Mouse (Mus musculus) T-helper 1 cell (primary cell): Measurements from ENCODE around the gene Zmym6.

Experiments
- in situ Hi-C: fragments of 300-600 bp; cut with MboI, MseI; formaldehyde crosslinking; loops from one replicate; pipeline ENCODE4 v1.15.1; 2025; ENCODE audit warnings: high pct_unique_total_duplicates

The Zmym6 gene

GRCm38 (mm10) chr4:127123391-127123790 is 46.2 kb downstream of the Zmym6 start, which contains the start of gene Tmem35b:
Gene Tmem35b, plus strand, starts transcription at chr4:127123691.
- in situ Hi-C loops: no loop called here

DNA sequence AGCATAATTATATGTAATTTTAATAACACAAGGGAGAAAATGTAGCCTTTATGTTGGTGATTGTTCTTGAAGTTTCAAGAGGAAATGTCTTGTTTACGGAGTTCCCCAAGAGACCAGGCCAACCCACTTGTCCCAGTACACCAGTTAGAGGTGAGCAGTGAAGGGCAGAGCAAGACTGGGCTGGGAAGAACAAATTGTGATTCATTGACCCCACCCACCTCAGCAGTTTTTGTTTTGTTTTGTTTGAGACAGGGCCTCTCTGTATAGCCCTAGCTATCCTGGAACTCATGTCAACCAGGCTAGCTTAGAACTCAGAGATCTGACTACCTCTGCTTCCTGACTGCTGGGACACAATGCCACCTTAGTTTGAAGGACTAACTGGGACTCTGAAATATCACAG is 47.1 kb downstream of the Zmym6 start:
- in situ Hi-C loops: no loop called here

DNA sequence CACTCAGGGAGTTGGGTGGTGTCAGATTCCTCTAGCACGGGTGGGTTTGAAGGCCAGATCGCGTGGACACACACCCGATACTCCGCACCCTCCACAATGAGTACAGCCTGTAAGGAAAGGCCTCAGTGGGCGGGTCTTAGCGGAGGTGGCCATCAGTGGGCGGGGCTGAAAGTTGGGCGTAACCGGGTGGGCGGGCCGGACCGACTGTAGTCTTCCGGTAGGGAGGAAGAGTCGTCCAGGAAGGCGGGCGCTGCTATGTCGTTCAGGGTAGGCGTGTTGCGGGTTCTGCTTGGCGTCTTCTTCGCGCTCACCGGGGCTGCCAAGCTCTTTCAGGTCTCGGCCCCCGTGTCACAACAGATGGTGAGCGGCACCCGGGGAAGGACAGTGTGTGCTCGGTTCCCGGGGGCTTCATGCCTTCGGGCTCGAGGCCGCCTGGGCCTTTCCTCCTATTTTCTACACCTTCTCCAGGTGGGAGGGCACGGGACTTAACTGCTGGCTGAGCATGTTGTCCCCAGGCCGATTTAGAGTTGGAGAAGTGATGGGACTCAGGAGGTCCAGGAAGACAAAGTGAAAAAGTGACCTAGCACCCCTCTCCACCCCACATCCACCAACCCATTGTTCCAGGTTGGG is 48.8 kb downstream of the Zmym6 start:
- in situ Hi-C loops: no loop called here

DNA sequence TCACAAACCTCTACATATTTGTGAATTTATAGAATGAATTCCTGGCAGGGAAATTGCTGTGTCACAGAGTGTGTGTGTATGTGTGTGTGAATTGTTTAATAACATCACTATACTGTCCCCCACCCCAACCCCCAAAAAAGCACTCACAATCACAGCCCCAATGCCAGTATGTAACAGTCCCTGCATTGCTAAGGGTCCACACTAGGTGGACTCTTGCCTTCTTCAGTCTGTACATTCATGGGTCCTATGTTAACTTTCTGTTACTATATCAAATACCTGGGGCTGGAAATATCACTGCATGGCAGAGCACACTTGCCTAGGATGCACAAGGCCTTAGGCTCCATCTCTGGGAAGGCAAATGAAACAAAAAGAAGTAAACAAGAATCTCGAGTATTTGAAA is 57.5 kb downstream of the Zmym6 start:
- in situ Hi-C loops: no loop called here

DNA sequence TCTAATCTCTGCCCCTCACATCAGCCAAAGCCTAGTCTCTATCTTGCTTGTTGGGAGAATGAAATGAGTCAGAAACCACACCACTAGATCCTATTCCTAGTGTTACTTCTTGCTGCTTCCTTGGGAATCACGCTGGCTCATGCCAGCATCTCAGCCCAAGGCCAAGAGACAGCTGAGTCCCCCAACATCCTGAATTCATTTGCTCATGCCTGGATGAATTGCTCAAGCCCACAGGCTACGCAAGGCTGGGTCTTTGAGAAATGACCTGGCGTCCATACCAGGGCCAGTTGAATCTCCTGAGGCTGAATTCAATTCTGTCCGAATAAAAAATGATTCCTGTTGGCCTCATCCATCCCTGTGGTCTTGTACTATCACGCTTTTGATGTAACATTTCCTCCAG is 60.4 kb downstream of the Zmym6 start:
- in situ Hi-C loops: no loop called here

DNA sequence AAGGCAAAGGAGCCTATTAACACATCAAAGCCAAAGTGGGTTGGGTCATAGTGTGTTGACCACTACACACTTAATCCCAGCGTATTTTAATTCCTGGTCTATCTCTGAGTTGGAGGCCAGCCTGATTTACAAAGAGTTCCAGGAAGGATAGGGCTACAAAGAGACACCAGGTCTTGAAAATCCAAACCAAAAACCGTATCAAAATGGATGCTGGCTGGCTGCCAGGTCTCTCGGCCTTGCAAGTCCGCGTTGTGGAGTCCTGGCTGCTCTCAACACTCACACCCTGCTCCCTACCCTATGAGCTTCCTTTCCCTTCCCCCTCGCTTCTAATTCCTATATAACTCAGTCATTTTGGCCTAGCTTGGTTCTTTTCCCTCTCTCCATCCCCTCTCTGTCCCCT is 61.3 kb downstream of the Zmym6 start:
- in situ Hi-C loops: no loop called here

- in situ Hi-C loops: no loop called here
These were observed 72.8 kb downstream of the Zmym6 start for GRCm38 (mm10) chr4:127150031-127150430.

DNA sequence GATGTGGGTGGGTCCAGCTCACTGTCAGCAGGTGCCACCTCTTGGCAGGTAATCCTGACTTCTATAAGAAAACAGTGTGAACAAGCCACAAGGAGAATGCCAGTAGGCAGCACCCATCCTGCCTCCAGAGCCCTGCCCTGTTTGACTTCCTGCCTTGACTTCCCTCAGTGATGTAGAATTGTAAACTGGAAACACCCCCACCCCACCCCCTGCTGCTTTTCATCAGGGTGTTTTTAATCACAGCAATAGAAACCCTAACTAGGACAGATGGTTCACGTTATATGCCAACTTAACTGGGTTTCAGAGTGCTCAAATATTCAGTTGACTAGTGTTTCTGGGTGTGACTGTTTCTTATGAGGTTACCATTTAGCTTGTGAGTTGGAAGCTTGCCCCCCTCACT is 76.2 kb downstream of the Zmym6 start:
- in situ Hi-C loops: no loop called here

- in situ Hi-C loops: no loop called here
These were observed 78.6 kb downstream of the Zmym6 start for GRCm38 (mm10) chr4:127155757-127156156.

- in situ Hi-C loops: no loop called here
These were observed 80.6 kb downstream of the Zmym6 start for GRCm38 (mm10) chr4:127157746-127158145.

DNA sequence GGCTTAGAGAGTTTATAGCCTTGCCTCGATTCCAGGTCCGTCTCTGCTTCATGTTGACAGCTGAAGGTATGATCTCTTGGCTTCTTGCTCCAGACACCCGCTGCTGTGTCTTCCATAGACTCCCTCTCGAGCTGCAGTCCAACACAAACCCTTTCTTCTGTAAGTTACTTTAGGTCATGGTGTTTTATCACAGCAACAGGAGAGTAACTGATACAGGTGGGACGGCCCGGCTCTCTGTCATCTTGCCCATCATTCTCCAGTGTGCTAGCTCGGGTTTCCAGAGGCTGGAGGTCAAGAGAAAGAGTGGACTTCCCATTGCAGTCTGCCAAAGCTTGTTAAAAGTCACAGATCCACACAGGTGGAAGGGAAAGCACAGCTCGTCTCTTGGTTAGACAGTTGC is 86.7 kb downstream of the Zmym6 start:
- in situ Hi-C loops: no loop called here

- in situ Hi-C loops: no loop called here
These were observed 89.9 kb downstream of the Zmym6 start for GRCm38 (mm10) chr4:127167096-127167495.

GRCm38 (mm10) chr4:127167731-127168130 is 90.5 kb downstream of the Zmym6 start:
- in situ Hi-C loops: no loop called here

- in situ Hi-C loops: no loop called here
These were observed 91.2 kb downstream of the Zmym6 start for GRCm38 (mm10) chr4:127168211-127168913.

GRCm38 (mm10) chr4:127168914-127169345 is 91.7 kb downstream of the Zmym6 start, which contains the start of gene Dlgap3:
Gene Dlgap3, plus strand, starts transcription at chr4:127169204.
- in situ Hi-C loops: no loop called here

DNA sequence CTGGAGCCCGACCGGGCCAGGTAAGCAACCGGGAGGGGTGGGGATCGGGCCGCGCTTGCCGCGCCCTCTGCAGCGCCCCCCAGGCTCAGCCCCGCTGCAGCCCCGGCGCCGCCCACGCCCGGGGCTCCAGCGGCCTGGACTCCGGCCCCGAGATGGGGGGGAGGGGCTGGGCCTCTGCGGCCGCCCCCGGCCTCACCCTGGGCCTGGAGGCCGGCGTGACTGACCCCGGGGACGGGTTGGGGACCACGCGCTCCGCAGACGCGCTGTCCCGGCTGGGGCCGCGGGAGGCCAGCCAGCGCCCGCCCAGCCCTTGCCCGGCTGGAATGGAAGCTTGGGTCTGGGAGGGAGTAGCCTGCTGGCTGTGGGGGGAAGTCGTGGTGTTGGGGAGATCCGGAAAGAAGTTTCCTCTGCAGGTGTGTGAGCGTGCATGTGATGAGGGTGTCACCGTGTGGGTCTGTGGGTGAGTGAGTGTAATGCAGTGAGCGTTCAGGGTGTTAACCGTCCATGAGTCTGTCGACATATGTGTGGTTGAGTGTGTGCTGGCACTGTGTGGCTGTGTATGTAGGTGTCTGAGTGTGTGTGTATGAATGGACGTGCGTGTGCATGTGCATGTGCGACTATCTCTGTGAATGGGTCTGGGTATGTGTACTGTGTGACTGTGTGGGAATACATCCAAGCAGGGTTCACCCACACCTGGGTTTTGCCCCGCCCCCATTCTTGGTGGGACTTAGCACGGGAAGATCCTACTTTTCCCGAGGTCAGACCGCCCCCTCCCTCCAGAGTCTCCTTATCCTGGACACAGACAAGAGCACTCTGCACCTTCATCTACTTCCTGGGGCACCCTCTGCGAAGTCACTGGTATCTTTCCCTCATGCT is 92.4 kb downstream of the Zmym6 start:
- in situ Hi-C loops: no loop called here

- in situ Hi-C loops: no loop called here
These were observed 93.7 kb downstream of the Zmym6 start for GRCm38 (mm10) chr4:127170866-127171265.

DNA sequence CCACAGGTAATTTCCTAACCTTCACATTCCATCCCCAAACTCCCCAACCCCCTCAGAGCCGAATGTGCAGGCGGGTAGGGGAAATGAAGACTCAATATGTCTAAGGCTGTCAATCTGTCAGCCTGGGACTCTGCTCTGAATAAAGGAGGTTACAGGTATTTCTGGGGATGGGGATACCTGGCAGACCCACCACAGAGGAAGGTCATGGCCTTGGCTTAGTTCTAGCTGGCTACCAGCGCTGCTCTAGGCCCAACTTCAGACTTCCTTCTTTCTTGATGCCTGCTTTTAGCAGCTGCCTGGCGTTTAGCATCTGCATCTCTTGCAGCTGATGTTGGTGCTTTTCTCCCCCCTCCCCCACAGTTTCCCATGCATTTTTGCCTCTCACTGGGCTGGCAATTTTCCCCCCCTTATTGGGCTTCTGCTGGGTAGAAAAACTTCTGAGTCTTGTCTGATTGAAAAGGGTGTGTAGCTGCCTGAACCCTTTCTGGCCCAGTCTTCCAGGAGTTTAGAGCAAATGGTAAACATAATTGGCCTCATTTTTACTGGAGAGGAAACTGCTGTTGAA is 94.2 kb downstream of the Zmym6 start:
- in situ Hi-C loops: no loop called here

DNA sequence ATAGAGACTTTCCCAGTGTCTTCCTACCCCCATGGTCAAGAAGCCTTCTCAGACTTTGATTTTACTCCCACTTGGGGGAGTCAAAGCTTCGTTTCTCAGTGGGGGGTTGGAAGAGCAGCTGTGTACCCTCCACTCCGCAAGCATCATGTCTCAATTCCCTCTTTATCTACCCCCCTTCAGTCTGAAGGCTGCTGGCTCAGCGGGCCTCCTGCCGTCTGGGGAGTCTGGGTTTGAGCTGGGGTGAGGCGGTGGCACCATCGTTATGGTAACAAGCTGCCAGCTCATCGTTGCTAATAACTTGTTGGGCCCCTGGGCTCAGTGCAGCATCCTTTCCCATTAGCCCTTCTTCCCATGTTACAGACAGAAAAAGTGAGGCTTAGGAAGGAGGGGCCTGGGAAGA is 94.9 kb downstream of the Zmym6 start:
- in situ Hi-C loops: no loop called here

GRCm38 (mm10) chr4:127172614-127173013 is 95.4 kb downstream of the Zmym6 start:
- in situ Hi-C loops: no loop called here

GRCm38 (mm10) chr4:127173461-127173860 is 96.3 kb downstream of the Zmym6 start:
- in situ Hi-C loops: no loop called here
